Mouse (Mus musculus) adrenal gland, postnatal 10 days (tissue): ENCODE data around the gene B4galt3. TPM values are rescaled to one million over a fixed set of nuclear protein-coding genes. Genes with fewer than 3 reads are reported as not detected.

ENCODE experiments used
- DNase-seq: peaks from one replicate; pipeline ENCODE4 v3.0.0; 2021; ENCODE audit warnings: mixed read lengths
- long read RNA-seq, 2 experiments: library from polyadenylated mRNA; stranded (forward); transcript quantifications; one replicate each; pipeline ENCODE4 v2.0.0; 2021
- total RNA-seq, 2 experiments: library from RNA; stranded (reverse); gene quantifications; 2 replicates each; pipeline ENCODE4 v1.2.3; 2021

B4galt3 gene
- total RNA-seq, result 10 to 100 TPM; 28.9 to 34.7 TPM
- long read RNA-seq, experiment 1, transcript B4galt3-201 (8 exons, 1,998 nt), result major isoform, 7 of 18 reads
- long read RNA-seq, experiment 1, partial matches to known transcripts, result 6 of 18 reads
- long read RNA-seq, experiment 1, other reads (novel, unspliced or antisense), result 5 of 18 reads
- long read RNA-seq, experiment 2, transcript B4galt3-201 (8 exons, 1,998 nt), result major isoform, 14 of 27 reads
- long read RNA-seq, experiment 2, partial matches to known transcripts, result 5 of 27 reads
- long read RNA-seq, experiment 2, other reads (novel, unspliced or antisense), result 8 of 27 reads

GRCm38 (mm10) chr1:171269848-171270572 is at the start of gene B4galt3:
TSS of gene B4galt3 (plus strand) at chr1:171270328.
- peak; percentile 99 for DNase-seq

- DNase-seq, result peak; percentile 90
These were observed 49.3 kb upstream of the B4galt3 start for GRCm38 (mm10) chr1:171220871-171221270.

- DNase-seq, result peak; percentile 49
These were observed 48.6 kb upstream of the B4galt3 start for GRCm38 (mm10) chr1:171221281-171222193.

DNA sequence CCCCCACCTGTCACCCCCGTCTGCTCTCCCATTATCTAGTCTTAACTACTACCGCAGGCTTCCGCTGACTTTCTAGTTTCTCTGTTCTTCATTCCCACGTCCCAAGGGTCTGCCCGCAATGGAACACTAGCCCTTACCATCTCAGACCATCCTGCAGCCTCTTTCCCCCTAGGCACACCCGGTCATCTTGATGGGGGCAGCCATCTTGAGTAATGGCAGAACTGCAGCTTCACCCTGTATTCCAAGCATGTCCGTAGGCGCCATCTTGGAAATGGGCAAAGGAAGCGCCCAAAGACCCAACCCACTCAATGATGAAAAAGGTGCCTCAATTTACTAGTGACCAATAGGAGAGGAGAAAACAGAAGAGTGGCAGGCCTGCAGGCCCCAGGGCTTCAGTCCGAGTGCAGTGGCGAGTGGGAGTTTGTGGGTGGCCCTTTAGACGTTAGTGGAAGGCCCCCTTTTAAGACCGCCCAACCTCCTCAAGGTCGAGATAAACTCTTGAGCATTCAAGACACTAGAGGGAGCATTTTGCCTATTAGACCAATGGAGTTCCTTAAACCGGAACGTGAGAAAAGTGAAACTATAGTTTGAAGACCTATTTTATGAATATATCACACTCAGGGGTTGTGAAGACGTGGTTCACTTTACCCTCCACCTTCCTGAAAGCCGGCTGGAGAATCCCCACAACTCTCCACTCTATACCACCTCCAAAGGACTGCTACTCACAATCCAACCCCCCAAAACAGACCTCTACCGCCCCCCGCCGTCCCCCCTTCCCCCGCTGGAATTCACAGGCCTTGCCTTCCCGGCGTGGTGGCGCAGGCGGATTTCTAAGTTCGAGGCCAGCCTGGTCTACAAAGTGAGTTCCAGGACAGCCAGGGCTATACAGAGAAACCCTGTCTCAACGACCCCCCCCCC is 47.6 kb upstream of the B4galt3 start, which contains the start of gene Tomm40l:
Tomm40l (minus strand) TSS at position 277 of the 918 bp plus-strand sequence.
- DNase-seq, result peak; percentile 90

GRCm38 (mm10) chr1:171223168-171223567 is 47.0 kb upstream of the B4galt3 start:
- DNase-seq, result no peak

GRCm38 (mm10) chr1:171223796-171224195 is 46.3 kb upstream of the B4galt3 start:
- DNase-seq, result peak; percentile 82

DNA sequence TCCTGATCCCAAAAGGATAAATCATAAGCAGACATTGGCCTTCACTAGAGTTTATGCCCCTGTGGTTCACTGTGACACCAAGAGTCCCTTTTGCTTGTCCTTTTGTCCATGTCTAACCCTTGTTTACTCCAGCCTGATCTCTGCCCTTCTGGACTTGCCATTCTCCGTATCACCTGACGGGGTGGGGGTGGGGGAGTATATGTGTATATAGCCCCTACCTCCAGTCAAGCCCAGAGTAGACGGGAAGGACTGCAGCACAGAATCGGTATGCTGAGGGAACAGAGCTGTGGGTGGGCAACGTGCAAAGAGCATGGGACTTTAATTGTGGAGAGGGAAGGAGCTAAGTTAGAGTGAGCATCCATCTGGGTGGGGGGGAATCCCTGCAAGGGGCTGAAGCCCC is 45.3 kb upstream of the B4galt3 start, which contains the start of gene Apoa2:
Apoa2 (plus strand) TSS at position 198 of the 400 bp plus-strand sequence.
- no peak for DNase-seq

DNA sequence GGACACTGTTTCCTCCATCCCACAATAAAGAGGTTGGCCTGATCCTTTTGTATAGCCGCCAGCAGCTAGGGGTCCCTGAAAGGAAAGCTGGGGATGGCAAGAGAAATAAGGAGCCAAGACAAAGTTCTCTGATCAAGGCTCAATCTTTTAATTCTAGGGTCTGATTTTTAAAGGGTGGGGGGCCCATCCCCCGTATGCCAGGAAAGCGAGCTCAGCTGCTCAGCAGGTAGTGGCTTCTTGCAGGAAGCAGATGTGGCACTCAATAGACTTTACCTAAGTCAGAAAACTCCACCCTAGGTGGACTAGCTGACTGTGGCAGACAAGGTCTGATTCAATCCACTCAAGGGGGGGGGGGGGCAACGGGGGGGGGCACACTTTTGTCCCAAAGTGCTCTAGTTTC is 43.3 kb upstream of the B4galt3 start:
- no peak for DNase-seq

DNA sequence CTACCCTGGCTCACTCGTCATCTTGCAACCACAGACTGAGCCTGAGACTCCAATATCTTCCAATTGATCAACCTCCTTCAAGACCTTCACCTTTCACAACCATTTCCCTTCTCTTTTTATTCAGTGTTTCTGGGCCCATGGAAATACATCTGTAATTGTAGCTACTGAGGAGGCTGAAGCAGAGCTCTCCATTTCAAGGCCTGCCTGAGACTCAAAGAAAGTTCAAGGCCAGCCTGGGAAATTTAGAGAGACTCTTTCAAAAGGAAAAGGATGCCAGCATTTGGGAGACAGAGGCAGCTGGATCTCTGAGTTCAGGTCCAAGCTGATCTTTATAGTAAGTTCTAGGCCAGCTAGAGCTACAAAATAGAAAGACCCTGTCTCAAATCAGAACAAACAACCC is 42.2 kb upstream of the B4galt3 start:
- DNase-seq, result no peak

DNA sequence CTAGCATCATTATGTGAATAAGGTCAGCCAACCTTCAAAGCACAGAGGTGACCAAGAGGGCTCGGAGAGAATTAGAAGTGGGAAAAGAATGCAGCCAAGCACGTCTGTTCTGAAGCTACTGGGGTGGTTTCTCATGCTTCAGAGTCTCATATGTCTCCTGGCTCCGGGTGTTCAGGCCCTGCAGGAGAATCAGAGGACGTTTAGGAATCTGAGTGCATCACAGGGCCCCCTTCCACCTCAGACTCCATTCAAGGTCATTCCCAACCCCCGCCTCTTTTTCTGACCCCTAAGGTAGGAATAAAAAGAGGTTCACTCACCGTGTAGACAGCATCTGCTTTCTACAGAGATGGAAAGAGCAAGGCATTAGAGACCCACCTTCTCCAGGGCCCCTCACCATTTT is 40.4 kb upstream of the B4galt3 start:
- no peak for DNase-seq

GRCm38 (mm10) chr1:171230215-171230614 is 39.9 kb upstream of the B4galt3 start:
- DNase-seq, result no peak

DNA sequence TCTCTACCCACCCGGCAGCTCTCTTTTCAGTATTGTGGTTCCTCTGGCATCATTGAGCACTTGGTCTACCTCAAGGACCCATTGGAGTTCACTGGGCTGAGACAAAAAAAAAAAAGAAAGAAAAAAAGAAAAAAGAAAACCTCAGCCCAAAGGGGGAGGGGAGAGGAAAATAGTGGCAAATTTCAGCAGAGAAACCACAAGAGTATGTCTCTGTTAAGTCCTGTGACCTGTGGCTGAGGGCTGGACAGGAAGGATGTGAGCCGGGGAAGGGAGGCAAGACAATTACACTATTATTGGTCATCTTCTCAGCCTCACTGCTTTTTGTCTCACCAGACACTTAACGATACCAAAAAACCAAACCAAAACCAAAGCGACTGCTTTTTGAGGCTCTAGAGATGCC is 38.3 kb upstream of the B4galt3 start:
- DNase-seq, result no peak

DNA sequence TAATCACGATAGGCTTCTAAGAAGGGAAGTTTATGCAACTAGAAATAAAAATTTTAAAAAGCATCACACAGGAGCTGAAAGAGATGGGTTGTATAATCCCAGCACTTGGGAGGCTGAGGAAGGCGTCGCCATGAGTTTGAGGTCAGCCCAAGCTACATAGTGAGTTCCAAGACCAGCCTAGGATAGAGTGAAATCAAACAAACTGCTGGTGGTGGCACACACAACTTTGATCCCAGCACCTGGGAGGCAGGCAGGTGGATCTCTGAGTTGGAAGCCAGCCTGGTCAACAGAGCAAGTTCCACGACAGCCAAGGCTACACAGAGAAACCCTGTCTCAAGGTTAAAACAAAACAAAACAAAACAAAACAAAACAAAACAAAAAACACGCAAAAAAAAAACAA is 37.8 kb upstream of the B4galt3 start:
- no peak for DNase-seq

GRCm38 (mm10) chr1:171232800-171233730 is 37.1 kb upstream of the B4galt3 start:
- peak; percentile 42 for DNase-seq

- no peak for DNase-seq
These were observed 36.0 kb upstream of the B4galt3 start, which contains the start of gene Fcer1g for GRCm38 (mm10) chr1:171234126-171234525. TSS of gene Fcer1g (minus strand) at chr1:171234365.

DNA sequence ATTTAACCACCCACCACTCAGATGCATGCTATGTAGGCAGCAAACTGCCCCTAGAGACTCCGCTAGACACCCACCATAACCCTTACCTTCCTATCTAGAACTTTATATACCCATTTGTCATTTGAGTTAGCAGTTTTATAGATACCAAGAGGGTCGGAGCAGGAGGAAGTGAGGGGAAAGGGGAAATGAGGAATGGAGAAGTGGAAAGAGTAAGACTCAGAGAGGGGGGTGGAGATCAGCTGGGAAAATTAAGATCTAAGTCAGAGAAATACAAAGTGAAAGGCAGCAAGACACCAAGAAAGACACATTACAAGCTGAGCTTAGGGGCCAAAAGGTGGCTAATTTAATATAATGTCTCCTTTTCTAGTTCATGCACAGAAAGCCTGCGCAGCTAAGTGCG is 35.6 kb upstream of the B4galt3 start:
- DNase-seq, result no peak

GRCm38 (mm10) chr1:171235791-171236190 is 34.3 kb upstream of the B4galt3 start:
- no peak for DNase-seq

GRCm38 (mm10) chr1:171237438-171237837 is 32.7 kb upstream of the B4galt3 start:
- no peak for DNase-seq

DNA sequence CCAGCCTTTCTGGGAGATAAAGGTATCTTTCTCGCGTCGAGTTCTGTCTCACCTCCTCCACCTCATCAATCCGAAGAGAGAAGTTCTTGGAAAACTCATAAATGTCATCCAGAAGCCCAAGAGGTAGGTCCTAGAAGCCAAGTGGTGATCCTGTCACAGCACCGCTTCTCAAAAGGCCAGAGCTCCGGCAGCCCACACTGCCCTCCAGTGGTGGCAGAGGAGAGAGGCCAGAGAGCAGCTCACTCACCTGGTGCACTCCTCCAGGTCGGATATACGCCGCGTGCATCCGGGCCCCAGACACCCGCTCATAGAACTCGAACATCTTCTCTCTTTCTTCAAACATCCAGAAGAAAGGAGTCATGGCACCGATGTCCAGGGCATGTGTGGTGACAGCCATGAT is 31.7 kb upstream of the B4galt3 start:
- peak; percentile 81 for DNase-seq
